Mouse (Mus musculus) limb, embryonic 11.5 days (tissue): ENCODE measurements at regions not wholly inside any gene's neighbourhood (a gene's known extent, or its start where the extent isn't known, plus 50 kb on each side); places are given as distances from the start of the nearest gene placed in this dataset.

Experiments
- ATAC-seq: fragments of 200-750 bp; cut with Nextera tagmentation; 2 replicates; pipeline ENCODE4 v1.8.0; 2017; ENCODE audit warnings: low read depth; ENCODE audit not compliant: insufficient number of reproducible peaks, low FRiP score, low TSS enrichment
- DNase-seq: peaks from one replicate; pipeline ENCODE4 v3.0.0-alpha.2; 2015; ENCODE audit warnings: low spot score
- H3K27ac ChIP-seq: fragments of 300-500 bp; sonication (generic); replicated peaks from 2 replicates; pipeline ENCODE4 v1.5.1; 2014; ENCODE audit warnings: low read depth, mild to moderate bottlenecking, low read length
- H3K27me3 ChIP-seq: fragments of 300-500 bp; sonication (generic); 2 replicates; pipeline ENCODE4 v1.6.1; 2014; ENCODE audit warnings: mild to moderate bottlenecking, low read length, mixed read lengths; ENCODE audit not compliant: control insufficient read depth, insufficient read depth
- H3K36me3 ChIP-seq: fragments of 300-500 bp; sonication (generic); 2 replicates; pipeline ENCODE4 v1.6.1; 2014; ENCODE audit warnings: mild to moderate bottlenecking, low read length, moderate library complexity, mixed read lengths; ENCODE audit not compliant: control insufficient read depth, insufficient read depth
- H3K4me1 ChIP-seq: fragments of 300-500 bp; sonication (generic); 2 replicates; pipeline ENCODE4 v1.6.1; 2014; ENCODE audit warnings: low read length, mixed read lengths; ENCODE audit not compliant: control insufficient read depth, insufficient read depth
- H3K4me2 ChIP-seq: fragments of 300-500 bp; sonication (generic); 2 replicates; pipeline ENCODE4 v1.6.1; 2014; ENCODE audit warnings: low read depth, mild to moderate bottlenecking, moderate library complexity; ENCODE audit not compliant: severe bottlenecking
- H3K4me3 ChIP-seq: fragments of 300-500 bp; sonication (generic); 2 replicates; pipeline ENCODE4 v1.5.1; 2014; ENCODE audit warnings: low read depth, low read length
- H3K9ac ChIP-seq: fragments of 300-500 bp; sonication (generic); 2 replicates; pipeline ENCODE4 v1.6.1; 2014; ENCODE audit warnings: mild to moderate bottlenecking, low read length
- H3K9me3 ChIP-seq: fragments of 300-500 bp; sonication (generic); 2 replicates; pipeline ENCODE4 v1.6.1; 2016; ENCODE audit warnings: low read length; ENCODE audit not compliant: control insufficient read depth
- WGBS: fragments of 180-500 bp; shearing (Covaris S2); extraction: QIAGEN DNeasy Blood & Tissue Kit; methylation state at CpG from one replicate; pipeline ENCODE4 v1.1.7; 2014; 5-methylcytosine and 5-hydroxymethylcytosine counted together

DNA sequence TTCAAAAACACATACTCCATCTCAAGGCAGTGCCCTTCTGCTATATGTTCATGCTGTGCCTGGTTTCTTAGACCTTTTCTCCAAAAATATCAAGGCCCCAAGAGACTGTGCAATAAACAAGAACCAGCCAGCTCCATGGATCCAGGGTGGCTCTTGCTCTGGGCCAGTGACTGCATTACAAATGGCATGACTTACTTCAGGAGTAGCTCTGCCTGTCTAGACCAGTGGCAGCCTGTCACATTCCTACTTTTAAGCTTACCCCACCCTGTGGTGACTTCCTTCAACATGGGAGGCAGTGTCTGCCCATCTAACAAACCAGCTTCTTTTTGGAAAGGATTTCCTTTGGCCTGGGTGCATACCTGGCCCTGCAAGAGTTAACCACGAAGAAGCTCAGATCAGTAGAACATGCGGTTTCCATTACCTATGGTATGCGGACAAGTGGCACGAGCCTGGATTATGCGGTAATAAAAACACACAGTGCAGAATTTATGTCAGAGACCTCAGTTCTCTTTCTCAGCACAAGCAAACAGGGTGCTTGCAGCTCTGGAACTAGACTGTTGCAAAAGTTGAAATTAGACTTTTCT, 418.8 kb upstream of the Zfp462 start:
- H3K9me3 ChIP-seq: no peaks in the 10 kb centered on the region
- peaks cover 17% of the 10 kb centered on the region for H3K4me1 ChIP-seq
- H3K9ac ChIP-seq: no peak overlapping the region
- WGBS: 8% methylated on average over 5 of the region's 5 CpGs
- ATAC-seq (peak; percentile 90), DNase-seq (peak; percentile 76)
- H3K4me2 ChIP-seq: no peak overlapping the region
- H3K4me3 ChIP-seq: no peak overlapping the region
- no peaks in the 10 kb centered on the region for H3K27me3 ChIP-seq
- no peaks in the 10 kb centered on the region for H3K36me3 ChIP-seq
- H3K27ac ChIP-seq: peak overlapping the region; percentile 81

DNA sequence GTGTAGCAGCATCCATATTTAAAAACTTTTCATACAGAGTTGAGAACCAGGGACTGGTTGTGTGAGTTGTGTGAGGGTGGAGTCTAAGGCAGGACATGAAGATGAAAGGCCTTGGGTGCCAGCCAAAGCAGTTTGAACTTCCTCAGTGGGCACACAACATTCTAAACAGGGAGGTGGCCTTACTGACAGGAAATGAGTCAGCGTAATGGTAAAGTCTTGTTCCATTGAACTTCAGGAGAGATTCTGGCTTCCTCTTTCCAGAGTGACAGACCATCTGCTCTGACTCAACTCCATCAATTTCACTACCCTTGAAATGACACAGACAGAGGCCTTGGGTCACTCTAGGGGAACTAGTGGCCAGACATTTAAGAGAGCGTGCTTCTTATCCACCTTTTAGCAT, 417.2 kb upstream of the Zfp462 start:
- no peak overlapping the region for H3K27ac ChIP-seq
- H3K9ac ChIP-seq: no peak overlapping the region
- no peaks in the 10 kb centered on the region for H3K9me3 ChIP-seq
- ATAC-seq: no peak
- peaks cover 17% of the 10 kb centered on the region for H3K4me1 ChIP-seq
- no peak for DNase-seq
- WGBS: 73% methylated on average over 2 of the region's 2 CpGs
- H3K36me3 ChIP-seq: no peaks in the 10 kb centered on the region
- H3K27me3 ChIP-seq: no peaks in the 10 kb centered on the region
- H3K4me2 ChIP-seq: no peak overlapping the region
- no peak overlapping the region for H3K4me3 ChIP-seq

DNA sequence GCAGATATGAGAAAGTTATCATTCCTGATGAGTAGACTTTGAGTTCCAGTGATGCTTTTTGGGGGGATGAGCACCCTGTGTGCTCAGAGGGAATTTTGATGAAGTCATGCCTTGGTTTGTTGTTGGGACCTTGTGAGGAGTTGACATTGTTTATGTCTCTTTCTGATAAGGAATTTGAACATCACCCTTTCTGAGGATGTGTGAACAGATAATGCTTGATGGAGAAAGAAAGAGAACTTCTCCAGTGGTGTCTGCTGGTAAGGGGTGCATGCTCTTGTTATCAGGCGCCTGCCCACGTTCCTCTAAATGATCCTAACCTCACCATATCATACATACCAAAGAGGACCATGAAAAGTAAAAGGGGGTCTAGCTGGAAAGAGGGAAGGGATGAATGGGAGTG, 413.1 kb upstream of the Zfp462 start:
- Histone ChIP-seq H3K36me3 (no peaks in the 10 kb centered on the region), H3K4me3 (no peak overlapping the region), H3K4me2 (no peak overlapping the region), H3K9me3 (no peaks in the 10 kb centered on the region), H3K4me1 (peaks cover 4% of the 10 kb centered on the region; the same call in 1 of the 2 replicates), H3K9ac (no peak overlapping the region), H3K27ac (no peak overlapping the region), H3K27me3 (no peaks in the 10 kb centered on the region)
- ATAC-seq (no peak), DNase-seq (no peak)
- 81% methylated on average over 2 of the region's 2 CpGs for WGBS

DNA sequence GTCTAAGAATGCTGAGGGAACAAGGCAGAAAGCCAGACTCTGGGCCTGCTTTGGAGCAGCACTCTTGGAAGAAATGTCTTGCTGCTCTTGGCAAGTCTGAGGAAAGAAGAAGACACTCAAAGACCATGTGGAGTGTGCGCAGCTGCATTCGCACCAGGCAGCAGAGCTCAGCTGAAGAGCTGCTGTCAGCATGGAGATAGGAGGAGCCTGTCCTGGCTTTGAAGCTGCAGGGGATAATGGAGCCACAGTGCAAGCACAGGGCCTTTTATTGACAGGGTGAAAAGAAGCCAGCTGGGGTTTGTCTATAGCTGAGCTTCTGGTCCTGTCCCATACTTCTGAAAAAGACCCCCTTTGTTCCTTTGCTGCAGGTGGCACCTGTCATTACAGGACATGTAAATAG, 411.0 kb upstream of the Zfp462 start:
- Histone ChIP-seq H3K27ac (no peak overlapping the region), H3K4me3 (no peak overlapping the region), H3K4me2 (no peak overlapping the region), H3K9ac (no peak overlapping the region), H3K36me3 (no peaks in the 10 kb centered on the region), H3K9me3 (no peaks in the 10 kb centered on the region), H3K27me3 (no peaks in the 10 kb centered on the region), H3K4me1 (no peaks in the 10 kb centered on the region)
- DNase-seq (no peak), ATAC-seq (no peak)
- 30% methylated on average over 2 of the region's 2 CpGs for WGBS

DNA sequence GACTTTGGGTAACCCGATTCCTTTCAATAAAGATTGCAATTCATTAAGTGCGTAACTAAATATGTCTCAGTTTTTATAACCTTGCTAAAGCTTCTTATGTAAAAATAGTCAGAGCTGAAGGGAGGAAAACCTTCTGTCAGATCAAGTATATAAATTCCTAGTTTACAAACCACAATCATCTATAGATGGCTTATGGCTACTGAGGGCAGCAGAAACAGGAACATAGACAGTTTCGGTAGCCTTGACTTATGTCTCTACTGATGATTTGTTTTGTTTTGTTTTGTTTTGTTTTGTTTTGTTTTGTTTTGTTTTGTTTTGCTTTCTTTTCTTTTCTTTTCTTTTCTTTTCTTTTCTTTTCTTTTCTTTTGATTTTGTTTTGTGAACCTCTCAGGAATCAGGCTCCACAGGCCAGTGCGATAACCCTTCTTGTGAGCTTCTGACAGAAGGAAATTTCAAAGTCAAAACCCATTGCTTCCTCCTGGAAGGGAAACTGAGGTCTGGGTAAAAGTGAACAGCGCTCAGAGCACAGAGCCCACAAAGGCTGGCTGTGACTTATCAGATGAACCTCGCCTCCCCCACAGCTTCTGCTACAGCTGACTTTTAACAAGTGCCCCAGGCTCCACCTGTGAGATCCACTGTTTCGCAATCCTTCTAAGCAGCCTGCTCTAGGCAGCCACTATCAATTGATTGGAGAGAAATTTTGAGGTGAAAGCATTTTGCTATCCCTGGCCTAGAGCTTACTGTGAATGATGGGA, 391.8 kb upstream of the Zfp462 start:
- H3K36me3 ChIP-seq: no peaks in the 10 kb centered on the region
- H3K4me2 ChIP-seq: no peak overlapping the region
- no peak overlapping the region for H3K9ac ChIP-seq
- ATAC-seq (no peak), DNase-seq (no peak)
- no peaks in the 10 kb centered on the region for H3K27me3 ChIP-seq
- WGBS: 87% methylated on average over 7 of the region's 7 CpGs
- H3K9me3 ChIP-seq: no peaks in the 10 kb centered on the region
- H3K27ac ChIP-seq: no peak overlapping the region
- no peak overlapping the region for H3K4me3 ChIP-seq
- no peaks in the 10 kb centered on the region for H3K4me1 ChIP-seq

DNA sequence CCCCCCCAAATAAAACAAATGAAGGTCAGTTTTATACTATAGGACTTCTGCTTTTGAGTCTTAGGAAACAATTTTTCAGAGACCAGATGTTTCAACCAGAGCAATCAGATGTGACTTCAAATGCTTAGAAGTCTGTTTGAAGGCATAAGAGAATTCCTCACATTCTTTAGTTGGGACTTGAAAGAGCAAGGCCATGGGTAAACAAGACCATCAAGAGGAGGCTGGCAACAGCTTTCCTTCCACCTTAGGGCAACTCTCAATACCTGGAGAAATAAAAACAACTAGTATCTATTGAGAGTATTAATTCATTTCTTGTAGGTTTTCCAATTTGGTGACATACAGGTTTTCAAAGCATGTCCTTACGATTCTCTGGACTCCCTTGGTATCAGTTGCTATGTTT, 381.8 kb upstream of the Zfp462 start:
- WGBS: 95% methylated on average over 1 of the region's 1 CpGs
- ATAC-seq (no peak), DNase-seq (no peak)
- Histone ChIP-seq H3K27ac (no peak overlapping the region), H3K4me1 (no peaks in the 10 kb centered on the region), H3K36me3 (no peaks in the 10 kb centered on the region), H3K9me3 (no peaks in the 10 kb centered on the region), H3K9ac (no peak overlapping the region), H3K4me2 (no peak overlapping the region), H3K27me3 (no peaks in the 10 kb centered on the region), H3K4me3 (no peak overlapping the region)

DNA sequence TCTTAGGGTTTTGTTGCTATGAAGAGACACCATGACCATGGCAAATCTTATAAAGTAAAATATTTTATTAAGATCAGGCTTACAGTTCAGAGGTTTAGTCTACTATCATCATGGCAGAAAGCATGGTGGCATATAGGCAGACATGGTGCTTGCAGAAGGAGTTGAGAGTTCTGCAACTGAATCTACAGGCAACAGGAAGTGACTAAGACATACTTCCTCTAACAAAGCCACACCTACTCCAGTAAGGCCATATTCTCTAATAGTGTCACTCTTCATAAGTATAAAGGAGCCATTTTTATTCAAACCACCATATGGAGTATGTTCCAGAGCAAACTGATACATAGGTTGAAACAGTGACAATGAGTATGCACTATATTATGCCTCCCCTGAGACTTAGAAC, 371.7 kb upstream of the Zfp462 start:
- DNase-seq: no peak
- H3K27me3 ChIP-seq: no peaks in the 10 kb centered on the region
- no peak overlapping the region for H3K4me3 ChIP-seq
- no peaks in the 10 kb centered on the region for H3K36me3 ChIP-seq
- ATAC-seq: no peak
- H3K9me3 ChIP-seq: no peaks in the 10 kb centered on the region
- H3K4me2 ChIP-seq: no peak overlapping the region
- H3K9ac ChIP-seq: no peak overlapping the region
- H3K4me1 ChIP-seq: no peaks in the 10 kb centered on the region
- H3K27ac ChIP-seq: no peak overlapping the region

DNA sequence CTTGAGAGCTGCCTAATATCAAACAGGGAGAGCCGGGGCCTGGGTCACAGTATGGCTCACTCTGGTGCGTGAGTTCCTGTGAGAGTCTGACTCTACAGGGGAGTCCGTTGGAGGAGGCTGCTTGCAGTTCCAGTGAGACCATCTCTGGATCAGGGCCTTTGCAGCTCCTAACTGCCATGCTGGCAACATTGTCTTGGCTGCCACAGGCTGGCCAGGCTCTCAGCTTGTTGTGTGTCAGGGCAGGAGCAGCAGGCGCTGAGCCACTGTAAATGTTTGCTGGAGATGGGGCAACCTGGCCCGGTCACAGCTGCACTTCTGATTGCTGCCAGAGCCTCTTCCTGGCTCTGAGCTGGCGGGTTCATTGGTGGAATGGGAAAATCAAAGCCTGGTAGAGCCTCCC, 357.7 kb upstream of the Zfp462 start:
- no peaks in the 10 kb centered on the region for H3K36me3 ChIP-seq
- H3K27me3 ChIP-seq: no peaks in the 10 kb centered on the region
- no peak overlapping the region for H3K27ac ChIP-seq
- ATAC-seq: no peak
- H3K4me2 ChIP-seq: no peak overlapping the region
- no peak overlapping the region for H3K9ac ChIP-seq
- 62% methylated on average over 6 of the region's 6 CpGs for WGBS
- H3K4me1 ChIP-seq: no peaks in the 10 kb centered on the region
- H3K4me3 ChIP-seq: no peak overlapping the region
- no peak for DNase-seq
- no peaks in the 10 kb centered on the region for H3K9me3 ChIP-seq

DNA sequence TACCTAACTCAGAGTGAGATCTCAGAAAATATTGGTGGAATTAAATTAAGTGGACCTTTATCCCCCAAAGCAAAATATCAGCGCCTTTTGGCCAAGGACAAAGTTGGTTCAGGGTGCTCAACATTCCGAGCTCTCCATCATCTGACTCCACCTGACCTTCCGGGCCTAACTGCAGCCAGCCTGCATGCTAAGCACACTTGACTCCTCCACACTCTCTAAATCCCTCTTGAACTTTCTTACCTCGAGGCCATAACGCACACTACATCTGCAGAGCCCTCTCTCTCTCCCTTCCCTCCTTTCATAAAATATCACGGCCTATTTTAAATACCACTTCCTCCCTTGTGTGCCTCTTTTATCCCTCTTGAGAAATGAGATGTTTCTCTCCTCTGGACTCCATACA, 356.1 kb upstream of the Zfp462 start:
- DNase-seq (no peak), ATAC-seq (no peak)
- WGBS: 80% methylated on average over 6 of the region's 6 CpGs
- Histone ChIP-seq H3K9me3 (no peaks in the 10 kb centered on the region), H3K36me3 (no peaks in the 10 kb centered on the region), H3K4me2 (no peak overlapping the region), H3K27me3 (no peaks in the 10 kb centered on the region), H3K9ac (no peak overlapping the region), H3K4me1 (no peaks in the 10 kb centered on the region), H3K4me3 (no peak overlapping the region), H3K27ac (no peak overlapping the region)
